Mouse (Mus musculus) G1E (cell line): Measurements from ENCODE around the gene Serf2.
"Not testable (repeated sequence)": the region's sequence is repeated elsewhere in the genome, so short reads cannot be mapped to it uniquely, and the experiment has no call there.

Experiments used
- CTCF ChIP-seq: IDR thresholded peaks from 2 replicates; pipeline ENCODE4 v1.5.1; 2012; ENCODE audit warnings: low read depth, low read length, inconsistent platforms, mixed read lengths
- GATA1 ChIP-seq: IDR thresholded peaks from 2 replicates; pipeline ENCODE4 v1.6.1; 2012; ENCODE audit warnings: borderline replicate concordance, low read length, inconsistent platforms, mixed read lengths
- GATA2 ChIP-seq: IDR thresholded peaks from 2 replicates; pipeline ENCODE4 v1.6.1; 2012; ENCODE audit warnings: low read depth, low read length, inconsistent platforms, borderline replicate concordance
- POLR2AphosphoS5 ChIP-seq: IDR thresholded peaks from 2 replicates; pipeline ENCODE4 v1.6.1; 2012; ENCODE audit warnings: low read depth, low read length, inconsistent platforms; ENCODE audit not compliant: insufficient replicate concordance
- TAL1 ChIP-seq: conservative IDR thresholded peaks from 2 replicates; pipeline ENCODE4 v1.6.1; 2012; ENCODE audit warnings: low read depth, low read length, inconsistent platforms, mixed read lengths

- TF ChIP-seq CTCF, GATA1, GATA2, TAL1, POLR2AphosphoS5: not testable (repeated sequence)
Measured at GRCm38 (mm10) chr2:121505942-121506882, 57.2 kb downstream of the Serf2 start, which contains the start of the genes Mfap1a and Wdr76.
